Mouse (Mus musculus) liver, adult (tissue): ENCODE measurements around the gene Plpp7.

Experiments
- GATA4 ChIP-seq: IDR thresholded peaks from 2 replicates; pipeline ENCODE4 v1.6.1; 2014; ENCODE audit warnings: mild to moderate bottlenecking, low read length; ENCODE audit not compliant: insufficient replicate concordance

Plpp7 gene

DNA sequence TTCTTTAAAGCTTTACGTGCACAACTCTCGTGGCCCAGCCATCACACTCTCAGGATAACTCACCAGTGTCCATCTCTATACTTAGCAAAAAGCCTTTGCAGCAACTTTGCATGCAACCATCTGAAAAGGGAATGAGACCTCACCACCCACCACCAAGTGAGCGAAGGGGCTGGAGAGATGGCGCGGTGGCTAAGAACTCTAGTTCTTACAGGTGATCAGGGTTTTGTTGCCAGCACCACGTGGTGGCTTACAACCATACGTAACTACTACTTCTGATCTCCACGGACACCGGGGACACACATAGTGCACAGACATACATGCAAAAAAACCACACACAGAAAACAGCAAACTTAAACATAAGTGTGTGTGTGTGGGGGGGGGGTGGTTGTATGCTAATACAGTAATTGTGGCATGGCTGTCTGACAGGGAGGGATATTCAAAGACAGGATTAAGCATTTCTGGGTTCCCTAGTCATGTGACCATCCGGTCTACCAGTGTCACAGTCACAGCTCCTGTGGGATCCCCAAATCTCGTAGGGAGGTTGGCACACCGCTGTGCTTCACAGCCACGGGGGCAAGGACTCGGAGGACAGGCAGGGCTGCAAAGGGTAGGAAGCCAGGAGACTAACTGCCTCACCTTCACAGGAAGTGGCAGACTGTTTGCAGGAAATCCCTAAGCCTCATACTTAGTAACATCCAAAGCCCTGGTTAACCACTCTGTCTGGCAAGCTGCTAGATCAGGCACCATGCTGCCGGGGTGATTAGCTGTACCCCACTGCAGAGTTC lies 32.5 kb upstream of the Plpp7 start:
- TF ChIP-seq GATA4, result no peak

DNA sequence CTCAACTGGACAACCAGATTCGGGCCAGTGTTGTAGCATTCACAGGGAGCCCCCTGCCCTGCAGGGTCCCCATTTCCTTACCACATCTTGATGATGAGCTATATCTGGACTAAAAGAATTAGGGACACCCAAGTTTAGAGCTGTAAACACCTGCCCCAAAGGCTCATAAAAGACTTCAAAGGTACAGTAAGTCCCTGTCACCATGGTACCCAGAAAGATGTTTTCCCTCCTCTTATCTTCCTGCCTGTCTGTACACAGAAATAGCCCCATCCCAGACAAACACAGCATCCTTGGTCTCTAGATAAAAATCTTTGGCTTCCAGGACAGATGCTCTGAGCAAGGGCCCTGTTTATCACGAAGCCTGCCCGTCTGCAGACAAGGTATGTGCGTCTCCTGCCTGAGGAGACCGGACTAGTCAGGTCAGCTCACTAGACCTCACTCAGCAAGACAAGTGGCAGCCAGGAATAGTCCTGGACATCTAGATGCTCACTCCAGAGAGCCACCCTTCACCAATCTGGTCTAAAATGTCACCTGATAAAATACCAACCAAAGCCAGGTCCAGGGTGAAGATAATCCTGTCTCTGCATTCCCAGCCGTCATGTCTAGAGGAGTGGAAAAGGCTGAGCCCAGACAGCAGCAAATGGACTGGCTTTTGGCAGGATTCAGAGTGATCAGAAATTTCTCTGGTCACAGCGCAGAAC lies 31.7 kb upstream of the Plpp7 start:
- TF ChIP-seq GATA4, result no peak

DNA sequence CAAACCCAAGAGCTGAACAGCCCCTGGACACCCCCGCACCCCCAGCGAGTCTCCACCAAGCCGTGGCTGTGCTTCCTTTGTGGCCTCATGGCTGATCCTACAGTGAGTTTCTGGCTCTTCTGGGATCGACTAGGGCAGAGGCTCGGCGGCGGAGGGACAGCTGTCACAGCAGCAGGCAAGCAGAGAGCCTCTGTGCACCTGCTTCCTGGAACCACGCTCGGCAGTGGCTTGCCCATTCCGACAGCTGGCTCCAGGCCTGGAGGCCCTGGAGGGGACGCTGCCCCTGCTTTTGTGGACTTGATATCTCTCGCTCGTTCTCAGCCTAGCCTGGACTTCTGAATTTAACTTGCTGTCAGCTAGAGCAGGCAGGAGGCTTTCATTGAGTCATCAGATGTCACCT lies 30.4 kb upstream of the Plpp7 start:
- TF ChIP-seq GATA4, result no peak

DNA sequence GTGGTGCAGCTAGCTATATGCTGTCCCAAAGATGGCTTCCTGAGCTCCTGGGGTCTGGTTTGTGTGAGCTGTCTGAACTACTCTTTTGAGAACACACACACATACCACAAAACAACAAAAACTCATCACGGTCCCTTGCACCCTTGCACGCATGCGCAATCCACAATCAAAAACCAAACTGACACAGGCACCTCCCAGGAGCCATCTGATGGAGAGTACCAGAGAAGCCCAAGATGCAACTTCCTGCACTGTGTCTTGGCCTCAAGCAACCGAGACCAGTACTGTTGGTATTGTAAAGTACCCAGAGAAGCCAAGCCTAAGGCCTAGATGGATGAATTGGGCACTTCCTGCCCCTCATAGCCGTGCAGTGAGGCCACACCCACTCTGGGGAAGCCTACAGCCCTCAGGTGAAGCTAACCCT lies 29.9 kb upstream of the Plpp7 start:
- no peak for TF ChIP-seq GATA4

DNA sequence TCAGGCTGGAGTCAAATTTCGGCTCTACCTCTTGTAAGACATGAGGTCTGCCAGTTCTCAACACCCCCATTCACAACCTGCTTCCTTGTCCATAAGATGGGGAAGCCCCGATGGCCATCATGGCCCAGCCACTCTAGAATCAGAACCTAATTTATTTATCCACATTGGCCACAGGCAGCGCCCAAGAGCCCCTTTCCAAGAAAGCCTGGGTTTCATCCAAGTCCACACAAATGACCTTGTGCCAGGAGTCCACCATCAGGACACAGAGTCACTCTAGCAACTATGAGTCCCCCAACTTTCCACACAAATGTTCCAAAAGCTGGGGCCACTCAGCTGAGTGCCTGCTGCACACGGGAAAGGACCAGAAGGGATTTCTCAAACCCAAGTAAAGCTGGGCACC lies 29.3 kb upstream of the Plpp7 start:
- TF ChIP-seq GATA4, result no peak

DNA sequence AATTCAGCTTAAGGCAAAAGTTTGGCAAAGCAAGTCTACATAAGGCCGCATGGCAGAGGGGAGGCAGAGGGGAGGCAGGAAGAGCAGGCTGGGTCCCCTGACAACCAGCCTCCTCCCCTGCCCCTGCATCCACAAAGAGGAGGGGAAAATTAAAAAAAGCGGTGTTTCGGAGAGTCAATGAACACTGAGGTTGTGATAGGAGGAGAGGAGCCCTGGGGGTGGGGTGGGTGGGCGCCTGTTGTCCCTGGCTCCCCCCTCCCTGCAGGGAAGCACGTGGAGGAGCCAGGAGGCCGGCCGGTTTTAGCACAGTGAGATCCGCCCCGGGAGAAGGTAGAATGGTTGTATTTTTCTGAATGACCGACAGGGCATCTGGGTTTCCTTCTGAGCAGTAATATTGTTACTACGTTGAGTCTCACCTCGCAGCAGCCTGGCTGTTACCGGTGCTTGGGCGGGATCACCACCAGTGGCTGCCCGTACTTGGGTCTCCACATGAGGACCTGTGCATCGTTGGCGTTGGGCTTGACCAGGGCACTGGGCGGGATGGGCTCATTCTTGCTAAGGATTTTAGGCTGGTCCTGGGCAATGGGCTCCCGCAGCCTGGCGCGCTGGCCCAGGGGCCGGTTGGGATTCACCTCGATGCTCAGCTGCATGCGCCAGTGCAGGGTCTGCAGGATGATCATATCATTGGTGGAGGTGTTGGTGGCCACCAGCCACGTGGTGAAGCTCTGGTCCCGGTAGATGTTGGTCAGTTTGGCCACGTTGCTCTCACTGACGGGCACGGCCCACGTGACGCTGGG lies 26.3 kb upstream of the Plpp7 start:
- no peak for TF ChIP-seq GATA4

DNA sequence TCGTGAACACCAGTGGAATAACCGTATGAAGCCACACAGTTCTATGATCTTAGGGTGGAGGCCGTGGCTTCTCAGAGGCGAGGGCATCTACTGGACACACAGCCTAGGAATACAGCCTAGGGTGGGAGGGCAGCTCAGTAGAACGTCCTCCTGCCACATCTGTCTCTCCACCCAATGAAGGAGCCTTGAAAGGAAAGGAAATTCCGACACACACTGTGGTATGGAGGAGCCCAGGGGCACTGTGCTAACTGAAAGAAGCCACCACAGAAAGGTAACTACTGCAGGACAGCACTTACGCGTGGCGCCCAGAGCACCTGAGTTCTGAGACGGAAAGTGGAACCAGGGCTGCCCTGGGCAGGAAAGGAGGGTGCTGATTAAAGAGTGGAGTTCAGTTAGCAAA lies 24.6 kb upstream of the Plpp7 start:
- no peak for TF ChIP-seq GATA4

DNA sequence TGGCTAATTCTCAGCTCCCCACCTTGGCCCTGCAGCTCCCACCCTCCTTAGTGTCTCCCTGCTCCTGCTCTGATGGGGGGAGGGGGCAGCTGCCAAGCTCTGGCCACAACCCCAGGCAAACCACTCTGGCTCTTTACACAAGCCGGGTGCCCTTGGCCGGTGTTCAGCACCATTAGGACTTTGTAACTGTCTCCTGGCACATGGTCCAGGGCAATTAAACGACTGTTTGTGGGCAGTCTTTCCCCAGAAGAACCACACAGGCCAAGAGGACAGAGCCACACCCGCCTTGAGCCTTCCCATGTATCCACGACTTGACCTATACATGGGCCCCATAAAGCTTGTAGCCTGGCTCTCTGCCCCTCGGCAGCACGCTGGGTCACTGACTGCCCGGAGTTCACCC lies 20.9 kb upstream of the Plpp7 start:
- no peak for TF ChIP-seq GATA4

DNA sequence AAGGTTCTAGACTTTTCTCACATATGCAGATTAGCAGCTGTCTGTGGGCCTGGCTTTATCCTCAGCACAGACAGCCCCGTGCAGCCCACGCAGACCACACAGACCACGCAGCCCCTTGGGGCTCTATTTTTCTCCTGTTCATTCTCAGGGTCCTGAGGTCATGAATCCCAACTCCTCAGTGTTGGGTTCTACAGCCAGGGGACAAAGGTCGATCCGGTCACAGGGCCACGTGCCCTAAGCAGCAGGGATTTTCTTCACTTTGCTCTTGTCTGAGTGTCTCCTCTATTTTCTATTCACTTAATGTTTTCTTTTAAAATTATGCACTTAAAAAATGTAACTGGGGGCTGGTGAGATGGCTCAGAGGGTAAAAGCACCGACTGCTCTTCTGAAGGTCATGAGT lies 20.0 kb upstream of the Plpp7 start:
- TF ChIP-seq GATA4, result no peak

DNA sequence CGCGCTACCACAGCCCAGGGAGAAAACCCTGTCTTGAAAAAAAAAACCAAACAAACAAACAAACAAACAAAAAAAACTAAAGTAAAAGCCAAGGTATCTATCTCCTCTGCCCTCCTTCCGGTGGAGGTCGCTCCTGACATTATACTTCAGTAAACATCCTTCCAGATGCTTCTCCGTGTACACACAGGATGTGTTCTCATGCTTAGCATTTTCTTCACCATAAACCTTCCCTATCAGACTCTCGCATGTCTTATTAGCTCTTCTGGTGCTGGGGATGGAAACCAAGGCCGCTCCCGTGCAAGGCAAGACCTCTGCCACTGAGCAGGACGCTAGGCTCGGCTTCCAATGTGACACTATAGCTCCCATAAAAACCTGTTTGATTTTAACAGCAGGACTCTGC lies 17.6 kb upstream of the Plpp7 start:
- no peak for TF ChIP-seq GATA4

DNA sequence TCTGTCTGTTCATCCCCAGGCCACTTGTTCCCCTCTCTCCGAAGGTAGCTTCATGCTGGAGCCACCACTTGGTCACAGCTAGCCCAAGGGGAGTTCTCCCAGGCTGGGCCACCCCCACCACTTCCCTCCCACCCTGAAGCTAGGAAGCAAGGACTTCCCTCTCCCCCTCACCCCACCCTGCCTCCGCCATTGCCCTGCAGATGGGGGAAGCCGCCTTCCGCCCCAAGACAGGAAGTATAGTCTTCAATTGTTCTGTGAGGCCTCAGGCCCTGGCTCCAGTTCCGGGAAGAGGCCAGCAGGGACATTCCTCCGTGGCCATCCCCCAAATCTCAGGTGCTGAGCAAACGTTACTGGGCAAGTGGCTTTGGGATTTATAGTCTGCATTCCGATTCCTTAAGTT lies 16.8 kb upstream of the Plpp7 start:
- TF ChIP-seq GATA4, result 0 out of 2 replicates have a peak, but pooled peaks have one; percentile 20

DNA sequence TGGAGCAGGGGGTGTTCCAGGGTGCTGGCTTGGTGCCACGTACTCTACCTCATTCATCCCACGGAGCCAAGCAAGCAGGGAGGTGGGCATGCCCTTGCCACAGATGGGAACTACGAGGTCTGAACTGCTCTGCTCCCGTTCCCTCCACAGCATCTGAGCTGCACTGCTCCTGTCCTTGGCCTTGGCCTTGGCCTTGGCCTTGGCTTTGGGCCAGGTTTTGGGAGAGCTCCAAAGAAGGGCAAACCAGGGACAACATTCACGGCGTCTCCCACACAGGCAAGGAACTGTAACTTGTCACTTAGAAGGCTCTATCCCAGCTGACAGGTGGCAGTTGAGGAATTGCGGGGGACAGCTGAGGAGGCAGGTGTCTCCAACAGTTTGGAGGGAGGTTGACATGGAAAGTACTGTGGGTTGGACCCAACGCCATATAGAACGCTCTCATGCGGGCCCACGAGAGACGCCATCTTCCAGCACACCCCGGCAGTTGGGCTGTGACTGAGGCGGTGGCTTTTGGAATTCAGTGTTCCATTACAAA lies 16.1 kb upstream of the Plpp7 start:
- TF ChIP-seq GATA4, result no peak

DNA sequence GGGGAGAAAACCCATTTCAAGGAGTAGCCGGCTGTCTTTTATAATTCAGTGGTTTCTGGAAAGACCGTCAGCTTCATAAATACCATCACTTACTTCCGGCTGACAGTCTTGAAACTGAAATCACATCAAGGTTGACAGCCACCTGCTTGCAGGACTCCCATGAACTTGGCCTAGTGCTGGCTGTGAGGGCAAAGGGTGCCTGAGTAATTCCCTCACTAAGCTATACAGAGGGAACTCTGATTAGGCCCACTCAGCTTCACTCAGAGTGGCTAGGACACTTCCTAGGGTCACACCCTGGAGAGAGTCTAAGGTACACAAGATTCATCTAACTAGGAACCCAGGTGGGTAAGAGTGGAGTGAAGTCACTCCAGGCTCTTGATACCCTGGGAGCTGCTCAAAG lies 14.6 kb upstream of the Plpp7 start:
- TF ChIP-seq GATA4, result no peak

DNA sequence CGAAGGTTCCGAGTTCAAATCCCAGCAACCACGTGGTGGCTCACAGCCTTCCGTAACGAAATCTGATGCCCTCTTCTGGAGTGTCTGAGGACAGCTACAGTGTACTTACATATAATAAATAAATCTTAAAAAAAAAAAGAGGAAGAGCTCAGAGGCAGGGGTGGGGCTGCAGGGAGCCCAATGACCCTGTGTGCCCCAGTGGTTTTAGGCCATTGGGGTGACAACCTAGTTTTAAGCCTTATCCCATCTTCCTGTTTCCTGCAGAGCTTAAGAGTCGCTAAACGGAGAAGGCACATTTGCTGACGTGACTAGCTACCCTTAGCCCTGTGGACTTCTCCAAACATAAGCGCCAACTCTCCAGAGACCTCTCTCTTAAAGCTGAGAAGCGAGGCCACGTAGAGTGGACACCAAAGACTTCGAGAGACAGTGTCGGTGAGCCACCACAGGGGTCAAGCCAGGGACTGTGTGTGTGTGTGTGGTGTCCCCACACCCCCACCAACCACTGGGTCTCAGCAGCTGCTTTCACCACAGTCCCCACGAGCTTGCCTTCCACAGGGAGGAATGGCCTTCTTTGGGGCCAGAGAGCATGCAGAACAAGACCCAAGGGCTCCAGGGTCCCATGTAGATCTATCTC lies 13.9 kb upstream of the Plpp7 start:
- no peak for TF ChIP-seq GATA4

DNA sequence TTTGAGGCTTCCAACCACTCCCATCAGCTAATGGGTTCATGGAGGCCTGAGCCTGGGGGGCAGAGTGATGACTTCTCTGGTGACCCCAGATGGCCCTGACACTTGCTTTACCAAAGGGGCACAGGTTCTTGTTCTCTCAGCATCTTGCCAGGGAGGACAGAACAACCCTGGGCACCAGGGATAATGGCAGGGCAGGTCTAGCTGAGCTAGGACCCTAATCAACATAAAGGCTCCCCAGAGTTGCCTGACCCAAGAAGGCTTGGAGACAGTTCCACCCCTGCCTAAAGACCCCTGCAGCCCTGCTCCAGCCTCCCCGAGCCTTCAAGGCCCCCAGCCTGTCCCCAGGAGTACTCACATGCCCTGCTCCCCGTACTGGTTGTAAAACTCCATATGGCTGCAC lies 13.1 kb upstream of the Plpp7 start:
- no peak for TF ChIP-seq GATA4
